Mouse (Mus musculus) forebrain, postnatal 0 days (tissue): ENCODE measurements around the gene Tprkb. TPM values are rescaled to one million over a fixed set of nuclear protein-coding genes. Genes with fewer than 3 reads are reported as not detected.
"Not testable (repeated sequence)": the region's sequence is repeated elsewhere in the genome, so short reads cannot be mapped to it uniquely, and the experiment has no call there.

Experiments used
- ATAC-seq: fragments of 200-750 bp; cut with Nextera tagmentation; 2 replicates; pipeline ENCODE4 v1.8.0; 2017; ENCODE audit warnings: mild to moderate bottlenecking, moderate library complexity
- DNase-seq: peaks from one replicate; pipeline ENCODE4 v3.0.0-alpha.2; 2015
- H3K27ac ChIP-seq: fragments of 300-500 bp; sonication (generic); 2 replicates; pipeline ENCODE4 v1.5.1; 2014; ENCODE audit warnings: low read depth, mild to moderate bottlenecking, antibody characterized with exemption, low read length, moderate library complexity, mixed read lengths
- H3K27me3 ChIP-seq: fragments of 300-500 bp; sonication (generic); 2 replicates; pipeline ENCODE4 v1.6.1; 2014; ENCODE audit warnings: mild to moderate bottlenecking, low read length, mixed read lengths; ENCODE audit not compliant: insufficient read depth
- H3K36me3 ChIP-seq: fragments of 300-500 bp; sonication (generic); 2 replicates; pipeline ENCODE4 v1.6.1; 2014; ENCODE audit warnings: mild to moderate bottlenecking, moderate library complexity; ENCODE audit not compliant: insufficient read depth
- H3K4me1 ChIP-seq: fragments of 300-500 bp; sonication (generic); 2 replicates; pipeline ENCODE4 v1.6.1; 2014; ENCODE audit warnings: antibody characterized with exemption; ENCODE audit not compliant: insufficient read depth
- H3K4me2 ChIP-seq: fragments of 300-500 bp; sonication (generic); 2 replicates; pipeline ENCODE4 v1.6.1; 2014; ENCODE audit warnings: low read depth, mild to moderate bottlenecking, moderate library complexity
- H3K4me3 ChIP-seq: fragments of 300-500 bp; sonication (generic); 2 replicates; pipeline ENCODE4 v1.5.1; 2014; ENCODE audit warnings: low read depth, low read length, mixed read lengths
- H3K9ac ChIP-seq: fragments of 300-500 bp; sonication (generic); 2 replicates; pipeline ENCODE4 v1.6.1; 2014; ENCODE audit warnings: mild to moderate bottlenecking
- H3K9me3 ChIP-seq: fragments of 300-500 bp; sonication (generic); 2 replicates; pipeline ENCODE4 v1.6.1; 2016; ENCODE audit warnings: low read length
- CTCF ChIP-seq: sonication (generic); IDR thresholded peaks from 2 replicates; pipeline ENCODE4 v1.5.1; 2016; ENCODE audit warnings: antibody characterized with exemption, control low read depth, low read depth
- WGBS: fragments of 180-500 bp; shearing (Covaris S2); extraction: QIAGEN DNeasy Blood & Tissue Kit; methylation state at CpG from one replicate; pipeline ENCODE4 v1.1.7; 2014; 5-methylcytosine and 5-hydroxymethylcytosine counted together
- polyA plus RNA-seq: library from polyadenylated mRNA; unstranded; fragments of >200 nt; fragmentation: Nextera tagmentation; extraction: Ambion mirVana; gene quantifications from 2 replicates; pipeline ENCODE4 v1.2.1, GENCODE M21; 2015
- total RNA-seq: library from RNA; depleted of rRNA; stranded (reverse); fragments of >200 nt; gene quantifications from 2 replicates; pipeline ENCODE4 v1.2.3, GENCODE M21; 2014

Gene Tprkb
- total and polyA plus RNA-seq, 2 experiments from 2014 or later, result 66.8 to 69.6 TPM

GRCm38 (mm10) chr6:85934047-85934446, 22.4 kb downstream of the Tprkb start:
- DNase-seq (no peak), ATAC-seq (no peak)
- H3K9ac ChIP-seq, result no peak overlapping the region
- no peak for TF ChIP-seq CTCF
- H3K27me3 ChIP-seq, result no peaks in the 10 kb centered on the region
- H3K36me3 ChIP-seq, result peaks cover 26% of the 10 kb centered on the region
- 88% methylated on average over 8 of the region's 8 CpGs for WGBS
- no peak overlapping the region for H3K4me3 ChIP-seq
- peaks cover 5% of the 10 kb centered on the region; the same call in 1 of the 2 replicates for H3K4me1 ChIP-seq
- H3K4me2 ChIP-seq, result no peak overlapping the region
- H3K9me3 ChIP-seq, result no peaks in the 10 kb centered on the region
- H3K27ac ChIP-seq, result no peak overlapping the region

GRCm38 (mm10) chr6:85935646-85936045, 24.0 kb downstream of the Tprkb start:
- H3K27me3 ChIP-seq, result no peaks in the 10 kb centered on the region
- H3K4me3 ChIP-seq, result no peak overlapping the region
- peak; percentile 23; the same call in 1 of the 2 replicates for TF ChIP-seq CTCF
- H3K9me3 ChIP-seq, result no peaks in the 10 kb centered on the region
- no peak overlapping the region for H3K27ac ChIP-seq
- H3K4me2 ChIP-seq, result no peak overlapping the region
- H3K9ac ChIP-seq, result no peak overlapping the region
- 63% methylated on average over 3 of the region's 3 CpGs for WGBS
- peaks cover 5% of the 10 kb centered on the region; the same call in 1 of the 2 replicates for H3K4me1 ChIP-seq
- H3K36me3 ChIP-seq, result peaks cover 11% of the 10 kb centered on the region; the same call in 1 of the 2 replicates
- DNase-seq (no peak), ATAC-seq (no peak)

- peak overlapping the region; percentile 49 for H3K4me3 ChIP-seq
- peak overlapping the region; percentile 52 for H3K9ac ChIP-seq
- DNase-seq (peak; percentile 70), ATAC-seq (peak; percentile 95)
- peak overlapping the region; percentile 69 for H3K4me2 ChIP-seq
- 0 out of 2 replicates have a peak overlapping the region, but pooled peaks have one; percentile 15 for H3K27ac ChIP-seq
- H3K36me3 ChIP-seq, H3K9me3 ChIP-seq, H3K27me3 ChIP-seq, H3K4me1 ChIP-seq: not testable (repeated sequence)
- peak; percentile 73 for TF ChIP-seq CTCF
- WGBS, result 3% methylated on average over 49 of the region's 50 CpGs
Observed at GRCm38 (mm10) chr6:85936508-85937465, 25.1 kb downstream of the Tprkb start.

GRCm38 (mm10) chr6:85938701-85939100, 27.0 kb downstream of the Tprkb start:
- Histone ChIP-seq H3K27ac (no peak overlapping the region), H3K9me3 (no peaks in the 10 kb centered on the region), H3K4me1 (peaks cover 5% of the 10 kb centered on the region; the same call in 1 of the 2 replicates), H3K4me3 (no peak overlapping the region), H3K4me2 (no peak overlapping the region), H3K27me3 (no peaks in the 10 kb centered on the region), H3K36me3 (peaks cover 11% of the 10 kb centered on the region), H3K9ac (no peak overlapping the region)
- ATAC-seq (no peak), DNase-seq (no peak)
- TF ChIP-seq CTCF, result no peak
- 83% methylated on average over 10 of the region's 10 CpGs for WGBS

DNA sequence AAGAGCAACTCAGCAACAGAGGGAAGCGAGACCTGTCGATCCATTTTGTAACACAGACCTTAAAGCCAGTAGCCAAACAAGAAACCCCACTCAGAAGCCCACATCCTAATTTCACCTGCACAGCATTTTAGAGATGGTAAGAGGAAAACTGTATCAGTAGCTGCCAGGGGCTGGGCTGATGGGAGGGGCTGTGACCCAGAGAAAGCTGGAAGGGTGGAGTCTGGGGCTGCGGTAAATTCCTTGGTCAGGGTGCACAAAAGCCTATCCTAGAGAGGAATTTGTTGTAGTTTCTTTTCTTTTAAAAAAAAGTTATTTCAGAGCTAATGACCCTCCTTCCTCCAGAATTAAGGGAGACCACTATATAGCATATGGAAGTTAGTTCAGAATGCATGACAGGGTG, 30.8 kb downstream of the Tprkb start:
- H3K36me3 ChIP-seq, result peaks cover 43% of the 10 kb centered on the region
- DNase-seq, result no peak

DNA sequence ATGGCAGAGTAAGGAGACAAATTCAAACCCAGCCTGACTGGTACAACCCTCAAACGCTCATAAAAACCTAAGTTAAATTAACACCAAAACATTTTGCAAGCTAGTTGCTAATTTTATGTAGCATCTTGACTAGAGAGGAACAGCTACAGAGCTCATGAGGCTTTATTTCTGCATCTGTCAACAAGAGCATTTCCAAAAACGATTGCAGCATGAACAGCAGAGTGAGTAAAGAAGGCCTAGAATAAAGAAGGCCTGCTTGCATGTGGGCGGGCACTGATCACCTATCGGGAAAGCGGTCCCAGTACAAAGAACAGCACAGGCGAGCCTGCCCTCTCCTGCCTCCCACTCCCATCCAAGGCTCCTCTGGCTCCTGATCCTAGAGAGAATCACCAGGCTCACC, 36.9 kb downstream of the Tprkb start:
- ATAC-seq, result no peak
- H3K9me3 ChIP-seq, result no peaks in the 10 kb centered on the region
- no peak for DNase-seq

More for the DNA sequence above, 30.8 kb downstream of the Tprkb start:
- Histone ChIP-seq H3K27ac (no peak overlapping the region), H3K9me3 (no peaks in the 10 kb centered on the region), H3K27me3 (no peaks in the 10 kb centered on the region), H3K9ac (no peak overlapping the region), H3K4me1 (peaks cover under 1% of the 10 kb centered on the region; the same call in 1 of the 2 replicates), H3K4me3 (no peak overlapping the region), H3K4me2 (no peak overlapping the region)
- 98% methylated on average over 3 of the region's 3 CpGs for WGBS
- ATAC-seq, result no peak
- no peak for TF ChIP-seq CTCF

DNA sequence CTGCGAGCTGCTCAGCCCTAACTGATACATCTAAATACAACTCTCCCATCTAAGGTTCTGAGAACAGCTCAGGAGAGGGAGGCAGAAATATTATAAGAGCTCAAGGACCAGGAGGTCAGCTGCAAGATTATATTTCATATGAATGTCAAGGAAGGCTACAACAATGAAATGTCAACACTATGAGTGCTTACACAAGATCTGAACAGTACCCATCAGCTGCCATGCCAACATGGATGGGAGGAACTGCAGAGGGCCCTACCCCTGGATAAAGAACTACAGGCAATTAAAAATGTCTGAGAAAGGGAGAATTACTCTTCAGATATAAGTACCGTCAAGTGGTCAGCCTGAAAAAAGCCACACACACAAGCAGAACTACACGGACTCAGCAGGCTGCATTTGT, 45.9 kb downstream of the Tprkb start:
- H3K9me3 ChIP-seq, result no peaks in the 10 kb centered on the region
- no peaks in the 10 kb centered on the region for H3K27me3 ChIP-seq
- DNase-seq (no peak), ATAC-seq (no peak)
- WGBS, result 82% methylated on average over 3 of the region's 3 CpGs
- H3K27ac ChIP-seq, result no peak overlapping the region
- H3K4me1 ChIP-seq, result peaks cover 3% of the 10 kb centered on the region; the same call in 1 of the 2 replicates
- H3K36me3 ChIP-seq, result peaks cover 33% of the 10 kb centered on the region
- TF ChIP-seq CTCF, result no peak
- H3K4me3 ChIP-seq, result no peak overlapping the region
- H3K9ac ChIP-seq, result no peak overlapping the region
- H3K4me2 ChIP-seq, result no peak overlapping the region

More for the DNA sequence above, 36.9 kb downstream of the Tprkb start:
- Histone ChIP-seq H3K4me1 (no peaks in the 10 kb centered on the region), H3K4me2 (no peak overlapping the region), H3K27ac (no peak overlapping the region), H3K27me3 (no peaks in the 10 kb centered on the region), H3K4me3 (no peak overlapping the region), H3K36me3 (peaks cover 78% of the 10 kb centered on the region), H3K9ac (no peak overlapping the region)
- 77% methylated on average over 6 of the region's 6 CpGs for WGBS
- TF ChIP-seq CTCF, result no peak
